In genomic region chr1:136946404-136946803, GRCm38 (mm10) we compare ENCODE assay signal across 12 mouse cellular contexts. TPM values are rescaled to one million over a fixed set of nuclear protein-coding genes. Genes with fewer than 3 reads are reported as not detected.
DNase-seq lines count a peak whose midpoint lies in the region; ATAC-seq and TF ChIP-seq lines count a peak whose summit lies in the region.
"Had no signal": no experiment of that assay in that cellular context is flagged by ENCODE, and none has a peak within 500 bp of the region (broad histone marks: within the 10 kb centered on the region; RNA-seq: fewer than 3 reads in every experiment).

No protein-coding gene starts in this region.

- H3K27me3 ChIP-seq in lung, embryonic 16.5 days (ENCODE audit: control insufficient read depth, insufficient read depth, low read depth, low read length), result peaks cover 76% of the 10 kb centered on the region
- peaks cover 71% of the 10 kb centered on the region for H3K27me3 ChIP-seq in liver, embryonic 12.5 days (replicated peaks)
- H3K27me3 ChIP-seq in stomach, postnatal 0 days (ENCODE audit: control insufficient read depth, insufficient read depth, low read length), result peaks cover 21% of the 10 kb centered on the region; the same call in 1 of the 2 replicates
- H3K27me3 ChIP-seq in kidney, embryonic 14.5 days (ENCODE audit: control insufficient read depth, insufficient read depth, low read length), result peaks cover 72% of the 10 kb centered on the region

- no peaks in the 10 kb centered on the region for H3K9me3 ChIP-seq in lung, embryonic 16.5 days (ENCODE audit: control insufficient read depth, low read length)
- H3K9me3 ChIP-seq in liver, embryonic 12.5 days (replicated peaks), result no peaks in the 10 kb centered on the region
- no peaks in the 10 kb centered on the region for H3K9me3 ChIP-seq in stomach, postnatal 0 days (ENCODE audit: control insufficient read depth, low read length)
- no peaks in the 10 kb centered on the region for H3K9me3 ChIP-seq in kidney, embryonic 14.5 days (ENCODE audit: control insufficient read depth, low read length)

- peak overlapping the region; percentile 75 for H3K4me3 ChIP-seq in gastrocnemius, adult 2 months
- H3K4me3 ChIP-seq in lung, embryonic 16.5 days (ENCODE audit: low read length), result peak overlapping the region; percentile 60
- peak overlapping the region; percentile 52 for H3K4me3 ChIP-seq in liver, embryonic 12.5 days
- H3K4me3 ChIP-seq in stomach, postnatal 0 days (ENCODE audit: low read depth, low read length), result 0 out of 2 replicates have a peak overlapping the region, but pooled peaks have one; percentile 25
- no peak overlapping the region; the same call in 1 of the 2 replicates for H3K4me3 ChIP-seq in kidney, embryonic 14.5 days (ENCODE audit: low read length)

- H3K27ac ChIP-seq in gastrocnemius, adult 2 months, result no peak overlapping the region
- H3K27ac ChIP-seq in lung, embryonic 16.5 days (ENCODE audit: low read length), result no peak overlapping the region
- H3K27ac ChIP-seq in liver, embryonic 12.5 days, result peak overlapping the region; percentile 56; the same call in 1 of the 2 replicates
- H3K27ac ChIP-seq in stomach, postnatal 0 days (replicated peaks), result no peak overlapping the region
- no peak overlapping the region for H3K27ac ChIP-seq in kidney, embryonic 14.5 days (ENCODE audit: low read depth, low read length)

- H3K9ac ChIP-seq in lung, embryonic 16.5 days (ENCODE audit: low read length), result 0 out of 2 replicates have a peak overlapping the region, but pooled peaks have one; percentile 17
- H3K9ac ChIP-seq in liver, embryonic 12.5 days, result peak overlapping the region; percentile 22; the same call in 1 of the 2 replicates
- no peak overlapping the region for H3K9ac ChIP-seq in stomach, postnatal 0 days (ENCODE audit: low read length)
- no peak overlapping the region for H3K9ac ChIP-seq in kidney, embryonic 14.5 days (ENCODE audit: low read depth, low read length)

- intact Hi-C loops in gastrocnemius, adult 2 months (cut with DNase I), result no loop called here

- no peak for TF ChIP-seq EP300 in stomach, postnatal 0 days (optimal IDR thresholded peaks at IDR 0.05)

- ATAC-seq in lung, embryonic 16.5 days (ENCODE audit: low read depth), result no peak
- 0 out of 2 replicates have a peak, but pooled peaks have one; percentile 9 for ATAC-seq in liver, embryonic 12.5 days
- no peak for ATAC-seq in stomach, postnatal 0 days (ENCODE audit: low FRiP score, low TSS enrichment)
- no peak for ATAC-seq in granulocyte monocyte progenitor cell, adult 5-6 weeks (replicated peaks; ENCODE audit: poor library complexity, severe bottlenecking)
- ATAC-seq in kidney, embryonic 14.5 days (ENCODE audit: low FRiP score, low TSS enrichment), result no peak
- ATAC-seq: Patski had no signal

- TF ChIP-seq CTCF in gastrocnemius, adult 2 months (IDR thresholded peaks at IDR 0.05), result no peak
- no peak for TF ChIP-seq CTCF in stomach, postnatal 0 days (IDR thresholded peaks at IDR 0.05; ENCODE audit: low read depth)

- WGBS in lung, embryonic 16.5 days, result 2% methylated on average over 8 of the region's 8 CpGs
- WGBS in liver, embryonic 12.5 days (ENCODE audit: insufficient replicate concordance), result 3% methylated on average over 8 of the region's 8 CpGs
- 7% methylated on average over 8 of the region's 8 CpGs for WGBS in stomach, postnatal 0 days
- WGBS in kidney, embryonic 14.5 days, result 3% methylated on average over 8 of the region's 8 CpGs

- peaks cover 18% of the 10 kb centered on the region; the same call in 1 of the 2 replicates for H3K4me1 ChIP-seq in lung, embryonic 16.5 days (replicated peaks; ENCODE audit: control insufficient read depth, insufficient read depth, low read length)
- no peaks in the 10 kb centered on the region for H3K4me1 ChIP-seq in liver, embryonic 12.5 days
- H3K4me1 ChIP-seq in stomach, postnatal 0 days (replicated peaks; ENCODE audit: control insufficient read depth, insufficient read depth), result no peaks in the 10 kb centered on the region
- H3K4me1 ChIP-seq in kidney, embryonic 14.5 days (ENCODE audit: control insufficient read depth, insufficient read depth, low read length), result peaks cover 6% of the 10 kb centered on the region; the same call in 1 of the 2 replicates

- peak overlapping the region; percentile 31 for H3K4me2 ChIP-seq in lung, embryonic 16.5 days (ENCODE audit: low read depth, low read length)
- peak overlapping the region; percentile 58 for H3K4me2 ChIP-seq in liver, embryonic 12.5 days
- H3K4me2 ChIP-seq in stomach, postnatal 0 days (replicated peaks; ENCODE audit: low read depth), result peak overlapping the region; percentile 21; the same call in 1 of the 2 replicates
- H3K4me2 ChIP-seq in kidney, embryonic 14.5 days (replicated peaks; ENCODE audit: low read depth, low read length), result no peak overlapping the region

- no peaks in the 10 kb centered on the region for H3K36me3 ChIP-seq in lung, embryonic 16.5 days (ENCODE audit: control insufficient read depth, insufficient read depth, low read length)
- no peaks in the 10 kb centered on the region for H3K36me3 ChIP-seq in liver, embryonic 12.5 days
- H3K36me3 ChIP-seq in stomach, postnatal 0 days (ENCODE audit: control insufficient read depth, insufficient read depth, low read length), result no peaks in the 10 kb centered on the region
- no peaks in the 10 kb centered on the region for H3K36me3 ChIP-seq in kidney, embryonic 14.5 days (ENCODE audit: control insufficient read depth, insufficient read depth, low read length)

- no peak for DNase-seq in gastrocnemius, adult 2 months
- no peak for DNase-seq in gastrocnemius, postnatal 25 days
- DNase-seq in lung, postnatal 10 days, result no peak
- no peak for DNase-seq in stomach, postnatal 0 days (ENCODE audit: low spot score)
- DNase-seq: kidney, adult 18-20 months had no signal

RNA-seq across cellular contexts. Expression of gene Nr5a2, which starts 13.8 kb away (rescaled TPM):
- under 1 TPM; 0.11 to 0.26 TPM for total RNA-seq in gastrocnemius, adult 2 months (2021)
- under 1 TPM; 0.29 to 0.61 TPM for total RNA-seq in gastrocnemius, postnatal 25 days (2021)
- polyA plus RNA-seq in lung, embryonic 16.5 days (2015; fragmentation: Nextera tagmentation; extraction: Ambion mirVana), result 2.3 and 2.5 TPM in 2 replicates
- 3.0 and 4.0 TPM in 2 replicates for polyA plus RNA-seq in liver, embryonic 12.5 days (2016; fragmentation: Nextera tagmentation; extraction: Ambion mirVana)
- 0.48 and 0.51 TPM in 2 replicates for polyA plus RNA-seq in stomach, postnatal 0 days (2015; fragmentation: Nextera tagmentation; extraction: Ambion mirVana)
- total RNA-seq in granulocyte monocyte progenitor cell, adult 5-6 weeks (2014; fragmentation: Nextera tagmentation), result not detected in 2 replicates
- not detected in 2 replicates for total RNA-seq in granulocyte monocyte progenitor cell, adult 5-6 weeks (2017)
- polyA plus RNA-seq in kidney, embryonic 14.5 days (2014; fragmentation: Nextera tagmentation; extraction: Ambion mirVana), result 0.10 and 0.46 TPM in 2 replicates
- total RNA-seq: common myeloid progenitor, adult 5-6 weeks; left cerebral cortex, postnatal 25 days had no signal

Comparison
In these comparisons a context has a peak if more than half of its experiments do, and no peak if none do; other contexts are left out.
1. H3K9ac ChIP-seq: peak in lung, embryonic 16.5 days (single experiment) and liver, embryonic 12.5 days (single experiment); none in stomach, postnatal 0 days (single experiment) and kidney, embryonic 14.5 days (single experiment).